Mouse (Mus musculus): ENCODE data around the gene Evl. TPM values are rescaled to one million over a fixed set of nuclear protein-coding genes. Genes with fewer than 3 reads are reported as not detected.
A peak's percentile ranks its signal among the peaks of the same experiment; 100 is the strongest.

Evl gene
- polyA plus RNA-seq (2021; fragmentation: Nextera tagmentation), result 21.5 and 23.7 TPM in 2 replicates
- long read RNA-seq, experiment 1, partial matches to known transcripts, result 11 of 15 reads
- long read RNA-seq, experiment 1, other reads (novel, unspliced or antisense), result 0 of 15 reads
- long read RNA-seq, experiment 2, transcript Evl-203 (13 exons, 1,870 nt), result minor isoform, 7 of 49 reads
- long read RNA-seq, experiment 2, transcript Evl-202 (13 exons, 2,121 nt), result major isoform, 18 of 49 reads
- long read RNA-seq, experiment 2, partial matches to known transcripts, result 10 of 49 reads
- long read RNA-seq, experiment 2, other reads (novel, unspliced or antisense), result 11 of 49 reads

DNA sequence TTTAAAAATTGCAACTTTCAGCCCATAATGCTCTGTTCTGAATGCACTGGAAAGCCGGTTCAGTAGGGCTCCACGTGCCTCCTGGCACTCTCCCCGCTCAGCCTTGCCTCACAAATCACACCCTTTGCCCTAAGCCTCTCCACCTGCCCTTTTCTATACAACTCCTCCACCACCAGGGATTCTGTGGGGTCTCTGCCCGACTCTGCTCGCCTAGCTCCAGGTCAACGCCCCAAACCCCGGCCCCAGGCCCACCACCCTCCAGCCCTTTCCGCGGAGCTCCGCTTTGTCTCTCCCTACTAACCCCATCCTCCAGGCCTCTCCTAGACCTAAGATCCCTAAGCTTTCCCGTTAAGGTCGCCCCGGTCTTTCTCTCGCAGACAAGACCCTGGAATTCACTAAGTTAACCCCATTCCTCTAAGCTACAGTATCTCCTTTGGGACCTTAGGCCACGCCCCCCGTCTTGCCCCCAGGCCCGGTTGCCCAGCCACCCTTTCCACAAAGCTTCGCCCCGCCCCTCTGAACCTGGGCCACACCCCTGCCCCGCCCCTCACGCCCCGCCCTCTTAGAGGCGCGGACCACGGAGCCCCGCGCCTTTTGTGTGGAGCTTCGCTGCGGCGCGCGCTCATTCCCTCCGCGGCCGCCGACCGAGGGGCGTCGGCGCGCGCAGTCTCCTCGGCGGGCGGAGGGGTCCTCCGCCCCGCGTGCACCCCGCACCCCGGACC is at the start of gene Evl:
Evl (plus strand) TSS at position 601 of the 722 bp plus-strand sequence.

DNA sequence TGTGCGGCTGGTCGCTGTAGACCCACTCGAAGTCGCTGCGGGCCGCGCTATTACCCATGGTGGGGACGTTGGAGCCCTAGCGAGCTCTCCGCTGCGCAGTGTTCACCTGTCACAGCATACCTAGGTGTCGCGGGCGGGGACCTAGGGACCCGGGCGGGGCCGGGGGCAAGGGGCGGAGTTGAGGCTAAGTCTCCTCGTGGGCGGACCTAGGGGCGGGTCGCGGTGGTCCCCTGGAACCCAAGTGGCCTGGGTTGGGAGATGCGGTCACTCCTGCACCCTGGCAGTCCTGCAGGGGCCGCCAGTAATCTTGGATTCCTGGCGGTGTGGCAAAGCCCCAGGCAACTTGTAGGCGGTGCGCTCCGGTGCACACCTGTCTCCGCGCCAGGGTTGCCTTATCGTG is 147.7 kb downstream of the Evl start, which contains the start of gene Degs2:
Degs2 (minus strand) TSS at position 131 of the 400 bp plus-strand sequence.

Small RNAs within 50 kb of the gene (microRNA-seq; reads per million reads assigned to microRNA genes)
- not detected for gene Gm23872
- gene Mir342, result 5,243 reads per million, percentile 92 among the genes with 10 or more reads in this experiment

Other genes starting within 250 kb of the Evl start
- gene Hhipl1, start 248.4 kb upstream of the Evl start, polyA plus RNA-seq (2021; fragmentation: Nextera tagmentation), result 1.1 and 1.3 TPM in 2 replicates
- gene Cyp46a1, start 220.3 kb upstream of the Evl start, polyA plus RNA-seq (2021; fragmentation: Nextera tagmentation), result 102 and 109 TPM in 2 replicates
- 23.8 and 29.8 TPM in 2 replicates for gene Eml1, start 183.8 kb upstream of the Evl start, polyA plus RNA-seq (2021; fragmentation: Nextera tagmentation)
- gene Degs2, start 147.6 kb downstream of the Evl start, polyA plus RNA-seq (2021; fragmentation: Nextera tagmentation), result 6.2 and 9.8 TPM in 2 replicates
- gene Yy1, start 238.3 kb downstream of the Evl start, polyA plus RNA-seq (2021; fragmentation: Nextera tagmentation), result 4.4 and 4.9 TPM in 2 replicates